Mouse (Mus musculus): Measurements from ENCODE around the gene Smim27. TPM values are rescaled to one million over a fixed set of nuclear protein-coding genes. Genes with fewer than 3 reads are reported as not detected.
"Not testable (repeated sequence)": the region's sequence is repeated elsewhere in the genome, so short reads cannot be mapped to it uniquely, and the experiment has no call there.

Gene Smim27
- total RNA-seq, 2 experiments from 2014 or later: 11.5 to 12.8 TPM

- DNase-seq (ENCODE audit: low spot score in 2 of 2): no peak
Observed at GRCm38 (mm10) chr4:40254385-40255103, 14.8 kb upstream of the Smim27 start.

- no peak for DNase-seq (ENCODE audit: low spot score in 2 of 2)
Observed at GRCm38 (mm10) chr4:40264321-40264720, 5.1 kb upstream of the Smim27 start.

GRCm38 (mm10) chr4:40267681-40268080 lies 1.7 kb upstream of the Smim27 start:
- DNase-seq (ENCODE audit: low spot score in 2 of 2): no peak

- DNase-seq (ENCODE audit: low spot score in 2 of 2): peak; percentile 95 to 96
Observed at GRCm38 (mm10) chr4:40268204-40268813, 1.1 kb upstream of the Smim27 start.

GRCm38 (mm10) chr4:40268835-40269234 lies 544 bp upstream of the Smim27 start:
- no peak for DNase-seq (ENCODE audit: low spot score in 2 of 2)

DNA sequence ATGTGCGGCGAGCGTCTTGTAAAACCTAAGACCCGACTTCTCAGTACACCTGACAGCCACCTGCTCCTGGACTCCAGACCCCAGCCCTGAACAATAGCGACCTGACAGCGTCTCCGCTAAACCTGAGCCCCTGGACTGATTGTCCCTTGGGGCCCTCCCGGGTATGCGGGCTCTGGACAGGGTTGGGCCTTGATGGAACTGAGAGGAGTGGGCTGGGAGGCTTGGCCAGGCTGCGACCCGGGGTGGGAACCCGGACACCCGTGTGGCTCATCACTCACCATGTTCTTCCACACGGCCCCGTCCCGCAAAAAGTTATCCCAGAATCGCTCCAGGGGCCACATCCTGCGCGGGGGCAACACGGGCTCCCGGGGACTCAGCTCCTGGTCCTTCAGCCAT lies 9.5 kb downstream of the Smim27 start:
- no peak for DNase-seq (ENCODE audit: low spot score in 2 of 2)

DNA sequence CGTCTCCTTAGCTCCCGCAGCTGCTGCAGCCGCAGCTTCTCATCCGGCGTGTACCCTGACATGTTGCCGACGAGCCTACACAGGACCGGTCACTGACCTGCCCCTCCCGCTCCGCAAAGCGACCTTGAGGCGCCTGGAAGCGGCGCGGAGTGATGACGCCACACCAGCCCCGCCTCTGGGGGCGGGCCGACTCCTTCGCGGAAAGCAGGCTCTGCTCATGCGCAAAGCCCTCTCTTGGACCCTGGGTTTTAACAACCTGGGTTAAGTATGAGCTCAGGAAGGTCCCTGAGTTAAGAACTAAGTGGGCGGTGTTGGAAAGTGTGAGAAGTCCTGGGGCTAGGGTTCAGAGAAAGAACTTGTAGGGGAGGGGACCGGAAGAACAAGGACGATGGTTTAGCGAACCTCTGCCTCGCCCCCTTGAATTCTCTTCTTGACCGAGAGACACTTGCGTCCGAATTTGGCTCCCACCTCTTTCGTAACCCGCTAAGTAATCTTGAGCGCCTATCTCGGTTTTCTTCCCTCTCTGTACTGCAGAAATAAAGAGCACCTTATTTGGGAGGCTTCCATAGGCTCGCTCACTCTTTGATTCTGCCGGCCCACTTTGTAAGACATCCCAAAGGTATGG lies 10.0 kb downstream of the Smim27 start, which contains the start of gene Ndufb6:
Gene Ndufb6, minus strand, starts transcription at position 146 of the 625 bp plus-strand sequence.
- DNase-seq (ENCODE audit: low spot score in 2 of 2): peak; percentile 94 to 97

DNA sequence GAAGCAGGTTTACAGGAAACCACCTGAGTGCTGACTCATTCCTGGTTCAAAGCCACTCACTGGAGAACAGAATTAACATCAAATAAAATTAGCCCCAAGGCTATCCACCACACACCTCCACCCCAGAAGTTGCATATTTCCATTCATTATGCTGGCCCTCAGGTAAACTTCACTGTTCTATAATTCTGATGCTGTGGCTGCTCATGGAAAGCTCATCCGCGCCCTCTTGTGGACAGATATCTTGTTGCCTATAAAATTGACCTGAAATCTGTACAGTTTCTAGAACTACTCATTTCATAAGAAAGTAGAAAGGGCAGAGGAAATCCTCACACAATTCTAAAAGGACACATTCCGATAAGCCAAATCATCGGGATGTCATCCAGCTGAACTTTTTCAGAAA lies 16.2 kb downstream of the Smim27 start:
- peak; percentile 66 to 77 for DNase-seq (ENCODE audit: low spot score in 2 of 2)

DNA sequence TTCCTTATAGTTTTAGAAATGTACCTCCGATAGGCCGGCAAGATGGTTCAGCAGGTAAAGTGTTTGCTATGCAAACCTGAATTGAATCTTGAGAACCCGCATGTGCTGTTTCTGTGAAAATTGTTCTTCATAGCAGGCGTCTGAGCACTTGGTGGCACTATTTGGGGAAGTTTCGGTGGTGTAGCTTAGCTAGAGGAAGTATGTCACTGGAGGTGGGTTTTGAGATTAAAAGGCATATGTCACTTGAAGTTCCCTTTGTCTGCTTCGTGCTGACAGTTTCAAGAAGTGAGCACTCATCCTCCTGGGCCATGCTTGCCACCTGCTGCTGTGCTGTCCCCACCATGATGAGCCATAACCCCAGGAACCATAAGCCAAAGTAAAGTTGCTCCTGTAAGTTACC lies 18.0 kb downstream of the Smim27 start:
- no peak for DNase-seq (ENCODE audit: low spot score in 2 of 2)

DNA sequence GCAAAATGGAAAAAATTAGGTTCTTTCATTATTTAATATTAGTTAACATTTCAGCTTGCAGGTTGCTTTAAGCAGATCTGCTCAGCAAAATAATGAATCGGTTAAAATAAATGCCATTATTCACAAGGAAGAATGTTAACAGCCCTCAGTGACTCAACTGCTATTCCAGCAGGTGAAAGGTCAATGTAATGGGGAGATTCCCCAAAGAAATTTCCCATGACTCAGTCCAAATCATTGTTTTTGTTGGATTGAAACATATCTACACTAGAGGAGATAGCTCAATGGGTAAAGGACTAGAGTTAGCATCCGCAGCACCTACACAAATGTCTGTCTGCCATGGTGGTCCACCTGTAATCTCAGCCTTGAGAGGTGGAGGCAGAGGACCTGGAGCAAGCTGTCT lies 19.7 kb downstream of the Smim27 start:
- DNase-seq (ENCODE audit: low spot score in 2 of 2): no peak

DNA sequence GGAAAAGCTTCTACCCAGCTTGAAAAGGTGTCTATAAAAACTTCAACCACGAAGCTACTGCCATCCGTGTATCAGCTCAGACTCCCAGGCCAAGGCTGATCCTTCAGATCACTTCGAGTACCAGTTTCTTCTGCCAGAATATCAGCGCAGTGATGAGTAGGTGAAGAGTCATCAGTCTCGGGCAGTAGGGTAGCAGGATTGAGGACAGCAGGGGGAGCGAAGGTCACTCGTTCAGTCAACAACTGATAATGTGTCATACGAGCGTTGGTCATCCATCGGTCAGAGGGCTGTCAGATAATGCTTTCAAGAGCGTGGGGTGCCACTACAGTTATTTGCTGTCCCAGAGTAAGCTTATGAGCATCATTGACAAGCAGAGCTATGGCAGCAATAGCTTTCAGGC lies 22.1 kb downstream of the Smim27 start:
- DNase-seq (ENCODE audit: low spot score in 2 of 2): not testable (repeated sequence)

GRCm38 (mm10) chr4:40299169-40299568 lies 29.8 kb downstream of the Smim27 start:
- DNase-seq (ENCODE audit: low spot score in 2 of 2): no peak

DNA sequence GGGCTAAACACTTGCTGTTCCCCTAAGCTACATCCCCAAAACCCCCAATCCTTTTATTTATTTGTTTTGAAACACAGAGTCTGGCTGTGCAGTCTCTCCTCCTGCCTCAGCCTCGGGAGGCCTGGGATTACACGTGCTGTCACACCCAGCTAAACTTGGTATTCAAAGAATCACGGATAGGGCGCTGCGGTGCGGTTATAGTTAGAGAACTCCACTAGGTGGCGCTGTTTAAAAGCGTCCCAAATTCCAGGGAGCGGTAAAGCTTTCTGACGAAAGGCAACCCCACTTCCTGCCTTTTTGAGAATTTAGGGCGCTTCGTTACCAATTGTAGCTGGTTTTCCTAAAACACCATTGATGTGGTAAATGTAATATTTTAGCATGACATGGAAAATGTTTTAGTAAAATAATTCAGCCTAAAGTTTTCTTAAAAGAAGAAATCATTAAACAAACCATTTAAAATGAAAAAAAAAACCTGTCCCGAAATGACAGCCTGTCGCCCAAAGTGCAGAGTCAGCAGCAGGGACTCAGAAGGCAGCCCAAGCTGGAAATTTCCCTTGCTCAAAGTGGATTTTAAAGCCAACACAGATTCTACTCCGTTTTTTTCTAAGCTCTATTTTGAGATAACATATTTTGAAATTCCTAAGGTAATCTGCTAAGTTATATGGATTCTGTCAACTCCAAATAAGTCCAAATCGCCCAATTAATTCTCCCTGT lies 31.9 kb downstream of the Smim27 start:
- peak; percentile 86 to 87 for DNase-seq (ENCODE audit: low spot score in 2 of 2)

GRCm38 (mm10) chr4:40302445-40303125 lies 33.2 kb downstream of the Smim27 start:
- no peak for DNase-seq (ENCODE audit: low spot score in 2 of 2)

DNA sequence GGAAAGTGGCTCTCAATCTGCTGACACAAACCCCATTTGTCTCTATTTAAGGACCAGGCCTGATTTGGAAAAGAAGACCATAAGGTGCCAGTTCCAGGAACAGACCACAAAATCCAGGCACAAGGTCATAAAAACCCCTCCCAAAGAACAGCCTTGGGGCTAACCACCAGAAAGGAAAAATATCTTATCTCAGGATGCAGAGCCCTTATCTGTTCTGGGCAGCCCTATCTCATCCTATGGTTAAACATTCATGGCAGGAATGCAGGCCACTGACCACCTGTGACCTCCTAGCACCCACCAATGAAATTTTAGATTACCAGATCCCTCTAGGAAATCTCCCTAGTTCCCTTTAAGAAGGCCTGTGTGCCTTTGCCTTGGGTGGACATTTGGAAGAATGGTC lies 40.3 kb downstream of the Smim27 start:
- no peak for DNase-seq (ENCODE audit: low spot score in 2 of 2)

DNA sequence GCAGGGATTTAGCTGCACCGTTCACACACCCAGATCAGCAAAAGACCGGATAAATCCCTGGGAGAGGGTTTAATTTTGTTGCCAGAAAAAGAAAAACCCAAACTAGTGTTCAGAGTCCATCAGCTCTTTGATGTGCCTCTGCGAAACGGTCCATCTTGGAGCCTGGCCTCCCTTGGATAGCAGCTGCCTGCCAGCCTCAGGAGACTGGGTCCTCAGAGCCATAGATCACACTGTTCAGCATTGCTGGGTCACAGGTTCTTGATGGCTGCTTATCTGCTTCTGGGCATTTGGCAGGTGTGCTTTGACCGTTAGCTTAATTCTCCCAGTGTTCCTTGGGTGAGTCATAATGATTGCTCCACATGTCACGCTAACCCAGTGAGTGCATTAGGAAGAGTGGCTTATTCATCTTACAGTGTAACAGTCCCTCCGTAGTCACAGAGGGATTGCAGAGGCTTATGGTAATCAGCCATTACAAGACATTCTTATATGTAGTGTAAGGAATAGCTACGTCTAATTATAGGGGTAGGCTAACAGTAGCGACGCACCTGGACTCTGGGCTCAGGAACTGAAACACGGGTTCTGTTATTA lies 41.5 kb downstream of the Smim27 start:
- no peak for DNase-seq (ENCODE audit: low spot score in 2 of 2)

DNA sequence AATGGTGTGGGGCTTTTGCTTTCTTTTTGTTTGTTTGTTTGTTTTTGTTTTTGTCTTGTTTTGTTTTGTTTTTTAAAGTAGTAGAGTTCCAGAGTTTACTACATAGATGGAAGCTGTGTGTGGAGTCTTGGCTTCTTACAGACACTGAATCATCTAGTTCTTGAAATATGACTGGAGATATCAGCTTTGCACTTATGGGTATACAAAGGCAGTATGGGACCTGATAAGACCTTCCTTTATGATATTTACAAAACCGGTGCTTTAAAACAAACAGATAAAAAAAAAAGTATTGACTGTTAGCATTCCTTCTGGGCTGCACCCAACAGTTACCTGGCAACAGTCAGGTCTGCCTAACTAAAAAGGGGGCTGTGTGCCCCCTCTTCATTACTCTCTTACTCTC lies 42.8 kb downstream of the Smim27 start:
- no peak for DNase-seq (ENCODE audit: low spot score in 2 of 2)

DNA sequence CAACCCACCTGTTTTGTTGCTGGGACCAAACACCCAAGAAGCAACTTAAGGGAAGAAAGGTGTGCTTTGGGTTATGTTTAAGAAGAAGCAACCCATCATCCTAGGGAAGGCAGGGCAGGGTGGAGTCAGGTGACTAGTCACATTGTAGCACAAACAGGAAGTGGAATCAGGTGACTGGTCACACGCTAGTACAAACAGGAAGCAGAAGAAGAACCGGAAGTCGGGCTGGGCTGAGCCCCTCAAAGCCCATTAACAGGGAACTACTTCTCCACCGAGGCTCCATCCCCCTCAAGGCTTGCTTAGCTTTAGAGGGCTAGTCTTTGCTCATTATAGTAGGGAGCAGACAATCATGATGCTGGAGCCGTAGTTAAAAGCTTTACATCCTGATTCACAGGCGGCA lies 43.6 kb downstream of the Smim27 start:
- DNase-seq (ENCODE audit: low spot score in 2 of 2): no peak

- no peak for DNase-seq (ENCODE audit: low spot score in 2 of 2)
Observed at GRCm38 (mm10) chr4:40317404-40317803, 48.0 kb downstream of the Smim27 start.
